Mouse (Mus musculus): ENCODE measurements around the gene Grip2. TPM values are rescaled to one million over a fixed set of nuclear protein-coding genes. Genes with fewer than 3 reads are reported as not detected.

Grip2 gene
- polyA plus RNA-seq, 1 experiment = not detected

DNA sequence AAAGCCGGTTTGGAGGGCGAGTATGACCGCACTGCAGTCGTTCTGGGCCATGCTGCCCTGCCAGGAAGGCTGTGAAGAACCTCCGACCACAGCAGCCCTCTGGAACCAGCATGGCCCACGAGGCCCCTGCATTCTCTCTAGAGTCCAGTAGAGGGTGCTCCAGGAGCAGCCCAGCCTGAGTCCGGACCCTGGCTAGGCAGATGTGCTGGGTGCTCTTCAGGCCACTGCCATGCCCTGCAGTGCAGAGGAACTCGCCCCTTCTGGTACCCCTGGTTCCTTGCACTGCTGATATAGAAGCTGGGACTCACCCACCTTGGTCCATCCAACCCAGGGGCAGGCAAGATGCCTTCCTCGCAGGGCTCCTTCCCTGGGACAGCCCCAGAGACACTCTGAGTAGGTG is 50.5 kb downstream of the Grip2 start:
- H3K4me3 ChIP-seq (ENCODE audit: insufficient read depth, low read depth, low read length) = no peak overlapping the region
- WGBS = 18% methylated on average over 9 of the region's 9 CpGs
- peak; percentile 88 for TF ChIP-seq CTCF (IDR thresholded peaks at IDR 0.05; ENCODE audit: insufficient read depth, low read depth, low read length)
- no peak for TF ChIP-seq POLR2A (IDR thresholded peaks at IDR 0.05; ENCODE audit: insufficient read depth, low read depth, low read length)

GRCm38 (mm10) chr6:91773951-91774350 is 53.1 kb downstream of the Grip2 start:
- peaks cover 7% of the 10 kb centered on the region; the same call in 1 of the 2 replicates for H3K4me1 ChIP-seq (ENCODE audit: control insufficient read depth, insufficient read depth, low read length)
- no peak overlapping the region for H3K27ac ChIP-seq (ENCODE audit: insufficient read depth, low read depth, low read length)
- H3K4me3 ChIP-seq (ENCODE audit: insufficient read depth, low read depth, low read length) = no peak overlapping the region
- no peak for TF ChIP-seq POLR2A (IDR thresholded peaks at IDR 0.05; ENCODE audit: insufficient read depth, low read depth, low read length)
- no peak for TF ChIP-seq CTCF (IDR thresholded peaks at IDR 0.05; ENCODE audit: insufficient read depth, low read depth, low read length)
- 75% methylated on average over 5 of the region's 5 CpGs for WGBS

More for the DNA sequence above, 50.5 kb downstream of the Grip2 start:
- Histone ChIP-seq H3K27ac (ENCODE audit: insufficient read depth, low read depth, low read length) (no peak overlapping the region), H3K4me1 (ENCODE audit: control insufficient read depth, insufficient read depth, low read length) (peaks cover 11% of the 10 kb centered on the region)

DNA sequence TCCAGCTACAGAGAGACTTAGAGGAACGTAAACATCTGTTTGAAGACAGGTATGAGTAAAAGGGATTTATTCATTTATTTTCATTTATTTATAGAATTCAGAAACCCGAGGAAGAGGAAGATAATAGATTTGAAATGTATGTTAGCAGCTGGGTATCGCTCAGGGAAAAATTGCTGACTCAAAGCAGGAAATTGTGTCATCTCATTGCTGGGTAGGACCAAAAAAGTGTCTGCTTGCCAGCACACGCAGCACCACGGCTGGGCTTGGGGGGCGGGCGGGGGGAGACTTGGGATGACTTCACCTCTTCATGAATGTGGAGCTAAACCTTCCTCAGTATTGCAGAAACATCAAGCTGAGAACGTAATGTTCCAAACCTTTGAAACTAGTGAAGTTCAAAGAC is 59.5 kb downstream of the Grip2 start:
- WGBS = 51% methylated on average over 8 of the region's 8 CpGs
- no peak for TF ChIP-seq CTCF (IDR thresholded peaks at IDR 0.05; ENCODE audit: insufficient read depth, low read depth, low read length)

DNA sequence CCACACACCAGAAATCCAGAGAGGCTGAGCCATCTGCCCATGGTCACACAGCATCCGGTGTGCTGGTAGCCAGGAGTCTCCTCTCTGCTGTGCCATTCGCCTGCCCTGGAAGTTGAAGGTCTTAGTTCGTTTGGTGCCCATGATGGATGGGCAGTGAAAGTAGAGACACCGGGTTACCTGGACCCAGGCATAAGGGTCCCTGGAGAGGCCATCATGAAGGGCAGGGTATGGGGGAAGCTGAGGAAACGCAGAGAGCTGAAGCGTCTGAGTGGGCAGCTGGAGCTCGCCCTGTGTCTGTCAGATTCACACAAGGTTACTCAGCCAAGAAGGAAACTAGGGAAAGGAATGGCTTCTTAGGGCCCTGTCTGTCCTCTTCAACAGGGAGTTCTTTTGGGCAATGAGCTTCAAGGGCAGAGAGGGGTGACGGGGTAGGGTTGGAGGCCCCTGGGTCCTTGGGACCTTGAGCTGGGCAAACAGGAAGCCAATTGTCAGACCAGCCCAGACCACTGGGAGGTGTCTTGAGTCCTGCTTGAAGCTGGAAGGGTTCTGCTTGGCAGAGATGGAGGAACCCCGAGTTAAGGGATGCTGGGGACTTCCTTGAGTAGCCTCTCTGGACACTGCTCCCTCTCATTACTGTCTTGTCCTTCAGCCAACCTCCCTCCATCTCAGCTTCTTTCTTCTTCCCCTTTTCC is 64.9 kb downstream of the Grip2 start:
- TF ChIP-seq CTCF (IDR thresholded peaks at IDR 0.05; ENCODE audit: insufficient read depth, low read depth, low read length) (0 out of 2 replicates have a peak, but pooled peaks have one; percentile 4), POLR2A (IDR thresholded peaks at IDR 0.05; ENCODE audit: insufficient read depth, low read depth, low read length) (no peak)

More for the DNA sequence above, 59.5 kb downstream of the Grip2 start:
- H3K4me3 ChIP-seq (ENCODE audit: insufficient read depth, low read depth, low read length) = no peak overlapping the region
- no peak overlapping the region for H3K27ac ChIP-seq (ENCODE audit: insufficient read depth, low read depth, low read length)
- no peaks in the 10 kb centered on the region for H3K4me1 ChIP-seq (ENCODE audit: control insufficient read depth, insufficient read depth, low read length)

DNA sequence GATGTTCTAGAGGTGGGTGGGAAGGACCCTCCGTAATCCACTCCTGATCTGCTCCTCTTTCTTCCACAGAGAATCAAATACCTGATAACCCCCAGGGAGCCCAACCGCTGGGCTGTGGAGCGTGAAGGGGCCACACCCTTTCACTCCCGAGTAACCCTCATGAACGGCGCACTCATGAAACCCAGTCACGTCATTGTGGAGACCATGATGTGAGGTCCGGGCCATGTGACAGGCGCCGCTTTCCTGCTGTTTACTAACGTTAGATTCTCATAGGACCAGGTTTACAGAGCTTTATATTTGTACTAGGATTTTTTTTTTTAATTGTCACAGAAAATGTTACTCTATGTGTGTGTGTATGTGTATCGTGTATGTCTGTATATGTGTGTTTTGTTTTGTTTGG is 72.2 kb downstream of the Grip2 start:
- Histone ChIP-seq H3K4me1 (ENCODE audit: control insufficient read depth, insufficient read depth, low read length) (peaks cover 44% of the 10 kb centered on the region), H3K27ac (ENCODE audit: insufficient read depth, low read depth, low read length) (no peak overlapping the region), H3K4me3 (ENCODE audit: insufficient read depth, low read depth, low read length) (no peak overlapping the region)
- 78% methylated on average over 12 of the region's 12 CpGs for WGBS
- TF ChIP-seq POLR2A (IDR thresholded peaks at IDR 0.05; ENCODE audit: insufficient read depth, low read depth, low read length) (no peak), CTCF (IDR thresholded peaks at IDR 0.05; ENCODE audit: insufficient read depth, low read depth, low read length) (no peak)

More for the DNA sequence above, 64.9 kb downstream of the Grip2 start:
- Histone ChIP-seq H3K27ac (ENCODE audit: insufficient read depth, low read depth, low read length) (no peak overlapping the region), H3K4me1 (ENCODE audit: control insufficient read depth, insufficient read depth, low read length) (peaks cover 18% of the 10 kb centered on the region), H3K4me3 (ENCODE audit: insufficient read depth, low read depth, low read length) (no peak overlapping the region)
- 77% methylated on average over 9 of the region's 9 CpGs for WGBS

DNA sequence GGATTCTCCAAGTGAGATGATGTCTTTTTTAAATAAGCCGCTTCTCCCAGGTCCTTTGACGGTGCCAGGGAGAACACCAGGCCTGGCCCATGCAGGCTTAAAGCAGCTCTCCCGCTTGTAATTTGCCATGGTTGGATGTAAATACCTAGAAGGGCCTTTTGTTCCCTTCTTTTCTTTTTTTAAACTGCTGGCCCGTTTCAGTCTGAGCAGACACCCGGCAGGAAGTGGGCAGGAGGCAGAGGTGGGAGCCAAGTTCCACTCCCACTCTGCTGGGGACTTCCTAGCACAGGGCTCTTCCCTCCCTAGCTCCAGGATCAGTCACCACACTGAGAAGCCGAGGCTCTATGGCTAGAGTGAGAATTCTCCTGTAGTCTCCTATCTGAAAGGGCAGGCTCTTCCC is 73.0 kb downstream of the Grip2 start:
- Histone ChIP-seq H3K27ac (ENCODE audit: insufficient read depth, low read depth, low read length) (0 out of 2 replicates have a peak overlapping the region, but pooled peaks have one; percentile 5), H3K4me1 (ENCODE audit: control insufficient read depth, insufficient read depth, low read length) (peaks cover 44% of the 10 kb centered on the region), H3K4me3 (ENCODE audit: insufficient read depth, low read depth, low read length) (no peak overlapping the region)
- TF ChIP-seq CTCF (IDR thresholded peaks at IDR 0.05; ENCODE audit: insufficient read depth, low read depth, low read length) = no peak
- TF ChIP-seq POLR2A (IDR thresholded peaks at IDR 0.05; ENCODE audit: insufficient read depth, low read depth, low read length) = no peak
- WGBS = 7% methylated on average over 6 of the region's 6 CpGs

DNA sequence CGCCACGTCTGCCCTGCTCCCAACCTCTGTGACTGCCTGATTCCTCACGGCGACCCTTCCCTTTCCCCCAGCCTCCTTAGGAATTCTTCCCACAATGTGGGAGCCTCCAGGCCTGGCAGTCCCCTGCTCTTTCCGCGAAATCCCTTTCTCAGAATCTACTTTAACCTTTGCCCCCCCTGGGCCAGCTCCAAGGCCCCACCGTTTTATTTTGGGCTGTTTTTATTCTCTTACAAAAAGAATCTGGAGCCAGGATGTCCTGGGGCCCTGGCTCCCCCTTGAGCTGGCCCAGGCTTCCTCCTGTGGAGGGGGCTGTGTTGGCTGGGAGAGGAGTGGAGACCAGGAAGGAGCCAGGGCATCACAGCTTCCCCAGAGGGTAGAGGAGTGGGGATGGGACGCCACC is 74.2 kb downstream of the Grip2 start:
- H3K4me1 ChIP-seq (ENCODE audit: control insufficient read depth, insufficient read depth, low read length) = peaks cover 39% of the 10 kb centered on the region
- no peak overlapping the region for H3K4me3 ChIP-seq (ENCODE audit: insufficient read depth, low read depth, low read length)
- WGBS = 43% methylated on average over 8 of the region's 8 CpGs
- H3K27ac ChIP-seq (ENCODE audit: insufficient read depth, low read depth, low read length) = no peak overlapping the region
- no peak for TF ChIP-seq POLR2A (IDR thresholded peaks at IDR 0.05; ENCODE audit: insufficient read depth, low read depth, low read length)
- no peak for TF ChIP-seq CTCF (IDR thresholded peaks at IDR 0.05; ENCODE audit: insufficient read depth, low read depth, low read length)

DNA sequence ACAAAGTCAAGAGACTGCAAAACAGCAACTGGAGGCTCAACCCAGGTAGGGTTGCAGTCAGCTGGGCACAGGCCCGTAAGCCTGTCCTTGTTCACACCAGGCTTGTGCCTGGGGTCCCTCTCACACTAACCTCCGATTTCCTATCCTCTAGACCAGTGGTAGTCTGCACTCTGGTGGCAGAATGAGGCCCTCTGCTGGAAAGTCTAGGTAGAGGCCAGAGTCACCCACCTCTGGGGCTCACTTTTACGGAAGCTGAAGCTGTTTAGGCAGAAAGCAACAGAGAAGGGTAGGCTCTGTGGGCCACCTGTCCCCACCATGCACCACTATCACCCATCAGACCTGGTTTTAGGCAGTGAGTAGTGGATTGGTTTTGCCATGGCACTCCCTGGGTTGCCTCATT is 76.1 kb downstream of the Grip2 start:
- Histone ChIP-seq H3K27ac (ENCODE audit: insufficient read depth, low read depth, low read length) (0 out of 2 replicates have a peak overlapping the region, but pooled peaks have one; percentile 22), H3K4me3 (ENCODE audit: insufficient read depth, low read depth, low read length) (no peak overlapping the region), H3K4me1 (ENCODE audit: control insufficient read depth, insufficient read depth, low read length) (peaks cover 26% of the 10 kb centered on the region)
- TF ChIP-seq CTCF (IDR thresholded peaks at IDR 0.05; ENCODE audit: insufficient read depth, low read depth, low read length) (no peak), POLR2A (IDR thresholded peaks at IDR 0.05; ENCODE audit: insufficient read depth, low read depth, low read length) (no peak)
- WGBS = 56% methylated on average over 3 of the region's 3 CpGs

- no peak for TF ChIP-seq CTCF (IDR thresholded peaks at IDR 0.05; ENCODE audit: insufficient read depth, low read depth, low read length)
- TF ChIP-seq POLR2A (IDR thresholded peaks at IDR 0.05; ENCODE audit: insufficient read depth, low read depth, low read length) = no peak
- no peak overlapping the region for H3K4me3 ChIP-seq (ENCODE audit: insufficient read depth, low read depth, low read length)
- WGBS = 81% methylated on average over 5 of the region's 5 CpGs
- H3K4me1 ChIP-seq (ENCODE audit: control insufficient read depth, insufficient read depth, low read length) = peaks cover 4% of the 10 kb centered on the region; the same call in 1 of the 2 replicates
- H3K27ac ChIP-seq (ENCODE audit: insufficient read depth, low read depth, low read length) = no peak overlapping the region
These were observed 80.3 kb downstream of the Grip2 start for GRCm38 (mm10) chr6:91746776-91747175.

Data from olfactory bulb, adult 2 months (tissue).